Mouse (Mus musculus): ENCODE measurements around the gene Gm10800.
"Not testable (repeated sequence)": the region's sequence is repeated elsewhere in the genome, so short reads cannot be mapped to it uniquely, and the experiment has no call there.

Gene Gm10800

DNA sequence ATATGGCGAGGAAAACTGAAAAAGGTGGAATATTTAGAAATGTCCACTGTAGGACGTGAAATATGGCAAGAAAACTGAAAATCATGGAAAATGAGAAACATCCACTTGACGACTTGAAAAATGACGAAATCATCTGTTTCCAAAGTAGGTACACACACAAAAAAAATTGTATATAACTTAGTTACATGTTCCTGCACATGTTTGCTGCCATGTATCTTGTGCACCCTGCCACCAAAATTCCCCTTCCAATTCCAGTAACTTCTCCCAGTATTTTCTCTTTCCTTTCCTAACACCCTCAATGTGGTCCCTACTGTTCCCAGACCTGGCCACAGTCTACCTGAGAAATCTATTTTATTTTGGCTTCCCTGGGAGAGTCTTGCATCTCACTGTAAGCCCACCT lies at the start of gene Gm10800:
TSS of gene Gm10800 (minus strand) at position 101 of the 400 bp plus-strand sequence.
- in situ Hi-C loops (cut with MboI, MseI), result not testable (repeated sequence)

DNA sequence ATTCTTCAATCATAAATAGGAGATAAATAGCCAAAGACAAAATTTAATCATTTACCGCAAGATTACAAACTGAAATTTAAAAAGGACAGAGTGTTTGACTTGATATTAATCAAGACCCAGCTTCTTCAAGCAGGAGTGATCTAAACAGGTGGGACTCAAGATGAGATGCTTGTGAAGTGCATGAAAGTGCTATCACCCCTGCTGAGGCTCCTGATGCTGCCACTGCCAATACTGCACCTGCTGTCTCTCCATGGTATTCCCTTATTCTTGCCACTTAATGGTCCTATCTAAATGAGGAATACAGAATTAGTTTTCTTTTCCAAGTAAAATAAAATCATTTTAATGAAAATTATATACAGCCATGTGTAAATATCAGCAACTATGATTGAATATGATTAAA lies 30.4 kb upstream of the Gm10800 start:
- in situ Hi-C loops (cut with MboI, MseI), result no loop called here

DNA sequence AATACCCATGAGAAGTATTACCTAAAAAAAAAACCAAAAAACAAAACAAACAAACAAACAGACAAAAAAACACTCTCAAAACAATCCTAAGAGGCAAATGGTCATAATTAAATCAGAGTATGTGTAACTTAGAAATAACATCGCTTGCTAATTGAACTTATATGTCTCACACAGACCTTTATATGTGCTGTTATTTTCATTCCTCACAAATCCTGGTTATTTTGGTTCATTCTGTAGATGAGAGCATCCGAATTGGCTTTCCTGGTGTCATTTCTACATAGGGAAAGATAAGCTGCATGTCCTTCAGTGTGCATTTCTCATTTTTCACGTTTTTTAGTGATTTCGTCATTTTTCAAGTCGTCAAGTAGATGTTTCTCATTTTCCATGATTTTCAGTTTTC lies 5.2 kb downstream of the Gm10800 start, which contains the start of gene Gm10801:
TSS of gene Gm10801 (plus strand) at position 301 of the 400 bp plus-strand sequence.
- in situ Hi-C loops (cut with MboI, MseI), result not testable (repeated sequence)

Measured in regulatory T cell (primary cell).